Mouse (Mus musculus) liver, adult 2 months (tissue): Measurements from ENCODE around the gene Raf1. TPM values are rescaled to one million over a fixed set of nuclear protein-coding genes. Genes with fewer than 3 reads are reported as not detected.

ENCODE experiments used
- DNase-seq: peaks from one replicate; pipeline ENCODE4 v3.0.0-alpha.2; 2011; ENCODE audit warnings: low read depth, low spot score; ENCODE audit errors: extremely low read depth
- H3K27ac ChIP-seq: fragments of 200-500 bp; replicated peaks from 2 replicates; pipeline ENCODE4 v1.5.1; 2012; ENCODE audit warnings: low read depth, mild to moderate bottlenecking, control low read depth, inconsistent platforms, low read length; ENCODE audit not compliant: insufficient read depth
- H3K27me3 ChIP-seq: fragments of 200-500 bp; 2 replicates; pipeline ENCODE4 v1.6.1; 2012; ENCODE audit warnings: mild to moderate bottlenecking, moderate library complexity, low read length, inconsistent platforms; ENCODE audit not compliant: control insufficient read depth, insufficient read depth
- H3K36me3 ChIP-seq: fragments of 200-500 bp; 2 replicates; pipeline ENCODE4 v1.6.1; 2012; ENCODE audit warnings: low read length, inconsistent platforms; ENCODE audit not compliant: control insufficient read depth, insufficient read depth
- H3K4me1 ChIP-seq: fragments of 200-500 bp; 2 replicates; pipeline ENCODE4 v1.6.1; 2011; ENCODE audit warnings: low read length; ENCODE audit not compliant: control insufficient read depth, insufficient read depth
- H3K4me3 ChIP-seq: fragments of 200-500 bp; 2 replicates; pipeline ENCODE4 v1.5.1; 2011; ENCODE audit warnings: low read depth, mild to moderate bottlenecking, control low read depth, low read length, moderate library complexity; ENCODE audit not compliant: insufficient read depth
- H3K79me2 ChIP-seq: fragments of 200-500 bp; 2 replicates; pipeline ENCODE4 v1.6.1; 2012; ENCODE audit warnings: inconsistent platforms, mild to moderate bottlenecking, low read length, moderate library complexity; ENCODE audit not compliant: control insufficient read depth, insufficient read depth
- H3K9ac ChIP-seq: fragments of 200-500 bp; 2 replicates; pipeline ENCODE4 v1.6.1; 2012; ENCODE audit warnings: low read depth, mild to moderate bottlenecking, control low read depth, inconsistent platforms, low read length
- CTCF ChIP-seq: fragments of 200-500 bp; IDR thresholded peaks from 2 replicates; pipeline ENCODE4 v1.5.1; 2011; ENCODE audit warnings: low read depth, low read length, control low read depth
- POLR2A ChIP-seq: fragments of 200-500 bp; IDR thresholded peaks from 2 replicates; pipeline ENCODE4 v1.6.1; 2011; ENCODE audit warnings: low read length, control low read depth; ENCODE audit not compliant: insufficient read depth; ENCODE audit errors: extremely low read depth
- WGBS: fragments of 180-500 bp; shearing (Covaris S2); methylation state at CpG from one replicate; pipeline ENCODE4 v1.1.7; 2018; 5-methylcytosine and 5-hydroxymethylcytosine counted together
- polyA plus RNA-seq: library from polyadenylated mRNA; depleted of rRNA; stranded (reverse); fragments of >200 nt; gene quantifications from 2 replicates; pipeline ENCODE4 v1.2.3, GENCODE M21; 2012
- total RNA-seq: library from RNA; depleted of rRNA; stranded (reverse); fragments of >200 nt; gene quantifications from 2 replicates; pipeline ENCODE4 v1.2.3, GENCODE M21; 2014

Gene Raf1
- total and polyA plus RNA-seq, 2 experiments = 71.0 to 129 TPM

- TF ChIP-seq CTCF = no peak
- no peak for TF ChIP-seq POLR2A
- Histone ChIP-seq H3K9ac (no peak overlapping the region), H3K27ac (no peak overlapping the region), H3K4me1 (no peaks in the 10 kb centered on the region), H3K27me3 (no peaks in the 10 kb centered on the region), H3K79me2 (no peaks in the 10 kb centered on the region), H3K36me3 (no peaks in the 10 kb centered on the region), H3K4me3 (no peak overlapping the region)
- no peak for DNase-seq
- WGBS = 64% methylated on average over 9 of the region's 9 CpGs
Measured at GRCm38 (mm10) chr6:115694441-115694842, 18.0 kb upstream of the Raf1 start.

GRCm38 (mm10) chr6:115692963-115693730, 16.7 kb upstream of the Raf1 start:
- Histone ChIP-seq H3K36me3 (no peaks in the 10 kb centered on the region), H3K27me3 (no peaks in the 10 kb centered on the region), H3K4me1 (no peaks in the 10 kb centered on the region), H3K4me3 (no peak overlapping the region), H3K27ac (no peak overlapping the region), H3K9ac (no peak overlapping the region), H3K79me2 (no peaks in the 10 kb centered on the region)
- 76% methylated on average over 5 of the region's 5 CpGs for WGBS
- TF ChIP-seq POLR2A (no peak), CTCF (peak; percentile 21; the same call in 1 of the 2 replicates)
- no peak for DNase-seq

- no peak for DNase-seq
Measured at GRCm38 (mm10) chr6:115692163-115692950, 15.9 kb upstream of the Raf1 start.

GRCm38 (mm10) chr6:115690105-115690504, 13.7 kb upstream of the Raf1 start:
- Histone ChIP-seq H3K27me3 (no peaks in the 10 kb centered on the region), H3K4me1 (no peaks in the 10 kb centered on the region), H3K9ac (no peak overlapping the region), H3K79me2 (no peaks in the 10 kb centered on the region), H3K27ac (no peak overlapping the region), H3K4me3 (no peak overlapping the region), H3K36me3 (no peaks in the 10 kb centered on the region)
- 95% methylated on average over 4 of the region's 4 CpGs for WGBS
- TF ChIP-seq CTCF (no peak), POLR2A (no peak)
- DNase-seq = no peak

More at GRCm38 (mm10) chr6:115692163-115692950, 15.9 kb upstream of the Raf1 start:
- no peak overlapping the region for H3K4me3 ChIP-seq
- no peak overlapping the region for H3K27ac ChIP-seq
- no peaks in the 10 kb centered on the region for H3K36me3 ChIP-seq
- H3K79me2 ChIP-seq = no peaks in the 10 kb centered on the region
- no peaks in the 10 kb centered on the region for H3K27me3 ChIP-seq
- no peak for TF ChIP-seq POLR2A
- TF ChIP-seq CTCF = no peak
- H3K4me1 ChIP-seq = no peaks in the 10 kb centered on the region
- 82% methylated on average over 9 of the region's 9 CpGs for WGBS
- H3K9ac ChIP-seq = no peak overlapping the region

GRCm38 (mm10) chr6:115688589-115688988, 12.2 kb upstream of the Raf1 start:
- no peak overlapping the region for H3K9ac ChIP-seq
- no peak for DNase-seq
- no peaks in the 10 kb centered on the region for H3K36me3 ChIP-seq
- no peak for TF ChIP-seq POLR2A
- TF ChIP-seq CTCF = no peak
- no peaks in the 10 kb centered on the region for H3K79me2 ChIP-seq
- H3K27ac ChIP-seq = no peak overlapping the region
- H3K27me3 ChIP-seq = no peaks in the 10 kb centered on the region
- WGBS = 77% methylated on average over 4 of the region's 4 CpGs
- H3K4me3 ChIP-seq = no peak overlapping the region
- H3K4me1 ChIP-seq = no peaks in the 10 kb centered on the region

- H3K4me1 ChIP-seq = no peaks in the 10 kb centered on the region
- no peak for DNase-seq
- TF ChIP-seq POLR2A = no peak
- TF ChIP-seq CTCF = no peak
- H3K27ac ChIP-seq = no peak overlapping the region
- H3K9ac ChIP-seq = no peak overlapping the region
- no peak overlapping the region for H3K4me3 ChIP-seq
- H3K27me3 ChIP-seq = no peaks in the 10 kb centered on the region
- no peaks in the 10 kb centered on the region for H3K36me3 ChIP-seq
- WGBS = 74% methylated on average over 3 of the region's 3 CpGs
- H3K79me2 ChIP-seq = no peaks in the 10 kb centered on the region
Measured at GRCm38 (mm10) chr6:115687753-115688152, 11.3 kb upstream of the Raf1 start.
